Mouse (Mus musculus) kidney, embryonic 14.5 days (tissue): Measurements from ENCODE around the gene Swap70. TPM values are rescaled to one million over a fixed set of nuclear protein-coding genes. Genes with fewer than 3 reads are reported as not detected.

Experiments
- ATAC-seq: fragments of 200-750 bp; cut with Nextera tagmentation; 2 replicates; pipeline ENCODE4 v1.8.0; 2017; ENCODE audit warnings: moderate number of reproducible peaks, mild to moderate bottlenecking, moderate TSS enrichment, moderate library complexity; ENCODE audit not compliant: low FRiP score, low TSS enrichment
- H3K27ac ChIP-seq: fragments of 300-500 bp; sonication (generic); 2 replicates; pipeline ENCODE4 v1.5.1; 2014; ENCODE audit warnings: low read depth, mild to moderate bottlenecking, low read length, moderate library complexity, mixed read lengths
- H3K27me3 ChIP-seq: fragments of 300-500 bp; sonication (generic); 2 replicates; pipeline ENCODE4 v1.6.1; 2014; ENCODE audit warnings: mild to moderate bottlenecking, low read length; ENCODE audit not compliant: control insufficient read depth, insufficient read depth
- H3K36me3 ChIP-seq: fragments of 300-500 bp; sonication (generic); 2 replicates; pipeline ENCODE4 v1.6.1; 2014; ENCODE audit warnings: low read length, mixed read lengths; ENCODE audit not compliant: control insufficient read depth, insufficient read depth
- H3K4me1 ChIP-seq: fragments of 300-500 bp; sonication (generic); 2 replicates; pipeline ENCODE4 v1.6.1; 2014; ENCODE audit warnings: low read length, mixed read lengths; ENCODE audit not compliant: control insufficient read depth, insufficient read depth
- H3K4me2 ChIP-seq: fragments of 300-500 bp; sonication (generic); replicated peaks from 2 replicates; pipeline ENCODE4 v1.6.1; 2014; ENCODE audit warnings: low read depth, mild to moderate bottlenecking, low read length
- H3K4me3 ChIP-seq: fragments of 300-500 bp; sonication (generic); 2 replicates; pipeline ENCODE4 v1.5.1; 2014; ENCODE audit warnings: mild to moderate bottlenecking, low read length
- H3K9ac ChIP-seq: fragments of 300-500 bp; sonication (generic); 2 replicates; pipeline ENCODE4 v1.6.1; 2014; ENCODE audit warnings: low read depth, mild to moderate bottlenecking, low read length, moderate library complexity
- H3K9me3 ChIP-seq: fragments of 300-500 bp; sonication (generic); 2 replicates; pipeline ENCODE4 v1.6.1; 2016; ENCODE audit warnings: low read length; ENCODE audit not compliant: control insufficient read depth
- WGBS: fragments of 180-500 bp; shearing (Covaris S2); extraction: QIAGEN DNeasy Blood & Tissue Kit; methylation state at CpG from one replicate; pipeline ENCODE4 v1.1.7; 2014; 5-methylcytosine and 5-hydroxymethylcytosine counted together
- polyA plus RNA-seq: library from polyadenylated mRNA; unstranded; fragments of >200 nt; fragmentation: Nextera tagmentation; extraction: Ambion mirVana; gene quantifications from 2 replicates; pipeline ENCODE4 v1.2.1, GENCODE M21; 2014

Gene Swap70
- 15.7 and 30.3 TPM in 2 replicates for polyA plus RNA-seq

DNA sequence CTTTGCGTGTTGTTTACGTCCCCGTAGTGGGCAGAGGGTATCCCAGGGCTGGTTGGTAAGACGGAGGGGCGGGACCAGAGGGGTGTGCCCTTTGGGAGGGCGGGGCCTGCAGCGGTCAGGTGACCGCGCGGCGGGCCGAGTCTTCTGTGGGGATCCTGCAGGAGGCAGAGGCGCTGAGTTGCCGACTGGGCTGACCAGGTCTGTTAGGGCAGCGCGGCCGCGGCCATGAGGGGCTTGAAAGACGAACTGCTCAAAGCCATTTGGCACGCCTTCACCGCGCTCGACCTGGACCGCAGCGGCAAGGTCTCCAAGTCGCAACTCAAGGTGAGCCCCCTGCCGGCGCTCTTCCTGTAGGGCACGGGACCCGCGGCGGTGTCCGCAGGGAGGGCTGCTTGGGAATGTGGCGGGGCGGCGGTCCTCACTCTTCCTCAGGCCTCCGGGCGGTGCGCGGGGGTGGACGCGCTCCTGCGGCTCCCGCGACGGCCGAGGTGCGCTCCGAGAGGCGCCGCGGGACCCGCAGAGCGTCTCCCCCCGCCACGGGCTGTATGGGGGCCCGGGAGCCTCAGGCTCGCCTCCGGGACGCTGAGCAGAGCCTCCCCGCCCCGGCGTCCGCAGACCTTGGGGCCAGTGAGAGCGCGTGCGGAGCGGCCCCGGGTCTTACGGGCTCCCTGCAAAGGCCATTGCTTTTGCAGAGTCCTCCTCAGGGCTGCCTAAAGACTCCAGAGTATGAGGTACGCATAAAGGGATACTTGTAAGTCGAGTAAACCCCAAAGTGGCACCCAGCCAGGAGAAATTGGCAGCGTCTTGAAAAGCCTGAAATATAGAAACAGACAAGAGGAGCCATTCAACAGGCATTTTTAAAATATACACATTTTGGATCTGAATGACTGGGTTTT lies at the start of gene Swap70:
Gene Swap70 (plus strand): TSS at position 126 of the 896 bp plus-strand sequence.
- peak within 1 kb of the TSS; percentile 91 for H3K4me3 ChIP-seq
- H3K9me3 ChIP-seq, result no peaks in the 10 kb centered on the region
- H3K27me3 ChIP-seq, result no peaks in the 10 kb centered on the region
- H3K36me3 ChIP-seq, result peaks cover 10% of the 10 kb centered on the region; the same call in 1 of the 2 replicates
- ATAC-seq, result peak; percentile 98
- peak within 1 kb of the TSS; percentile 94 for H3K9ac ChIP-seq
- WGBS, result under 1% methylated on average over 73 of the region's 73 CpGs
- H3K27ac ChIP-seq, result peak within 1 kb of the TSS; percentile 95
- H3K4me2 ChIP-seq, result peak within 1 kb of the TSS; percentile 47
- 0 out of 2 replicates have a peak, but pooled peaks cover 8% of the 10 kb centered on the region for H3K4me1 ChIP-seq

DNA sequence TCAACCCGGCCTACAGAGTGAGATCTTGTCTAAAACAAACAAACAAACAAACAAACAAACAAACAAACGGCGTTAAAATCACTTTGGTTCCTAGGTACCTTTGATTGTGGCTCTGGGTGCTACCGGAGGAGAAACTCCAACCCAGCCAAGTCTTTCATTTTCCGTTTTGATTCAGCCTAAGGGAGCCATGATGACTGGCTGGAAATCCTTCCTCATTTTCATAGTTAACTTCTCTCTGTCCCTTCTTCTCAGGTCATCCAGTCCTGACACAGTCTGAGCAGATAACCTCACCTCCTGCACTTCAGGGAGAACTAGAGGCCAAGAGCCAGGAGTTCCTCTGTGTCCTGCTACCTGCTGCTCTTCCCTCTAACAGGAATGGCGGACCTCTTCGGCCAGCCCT lies 42.3 kb upstream of the Swap70 start:
- WGBS, result 94% methylated on average over 7 of the region's 7 CpGs
- ATAC-seq, result no peak
- H3K9ac ChIP-seq, result no peak overlapping the region
- no peaks in the 10 kb centered on the region for H3K4me1 ChIP-seq
- no peak overlapping the region for H3K4me3 ChIP-seq
- no peak overlapping the region for H3K4me2 ChIP-seq
- H3K27ac ChIP-seq, result no peak overlapping the region
- no peaks in the 10 kb centered on the region for H3K36me3 ChIP-seq
- no peaks in the 10 kb centered on the region for H3K9me3 ChIP-seq
- no peaks in the 10 kb centered on the region for H3K27me3 ChIP-seq

DNA sequence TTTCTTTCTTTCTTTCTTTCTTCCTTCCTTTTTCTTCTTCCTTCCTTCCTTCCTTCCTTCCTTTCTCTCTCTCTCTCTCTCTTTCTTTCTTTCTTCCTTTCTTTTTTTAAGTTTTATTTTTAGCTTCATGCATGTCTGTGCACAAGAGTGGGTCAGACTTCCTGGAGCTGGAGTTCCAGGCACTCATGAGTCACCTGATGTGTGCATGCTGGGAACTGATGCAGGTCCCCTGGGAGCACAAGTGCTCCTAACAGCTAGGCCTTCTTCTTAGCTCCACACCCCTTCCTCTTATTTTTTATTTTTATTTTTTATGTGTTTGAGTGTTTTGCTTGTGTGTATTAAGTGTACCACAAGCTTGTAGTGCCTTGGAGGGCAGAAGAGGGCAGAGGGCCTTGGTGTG lies 40.9 kb upstream of the Swap70 start:
- H3K9me3 ChIP-seq, result no peaks in the 10 kb centered on the region

DNA sequence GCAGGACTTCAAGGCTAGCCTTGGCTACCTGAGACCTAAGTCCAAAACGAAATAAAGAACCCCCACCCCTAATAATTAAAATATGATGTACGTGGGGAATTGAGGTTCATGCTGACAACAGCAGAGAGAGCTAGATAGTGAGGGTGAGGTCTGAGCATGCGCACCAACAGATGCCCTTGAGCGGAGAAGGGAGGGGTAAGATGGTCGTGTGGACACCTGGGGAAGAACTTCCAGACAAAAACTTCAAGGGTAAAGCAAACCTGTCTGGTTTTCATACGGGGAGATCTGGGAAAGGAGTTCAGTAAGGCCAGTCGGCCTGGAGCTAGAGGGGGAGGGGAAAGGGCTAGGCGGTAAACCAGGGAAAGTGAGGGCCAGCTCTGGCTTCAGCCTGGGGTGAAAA lies 40.1 kb upstream of the Swap70 start:
- no peak overlapping the region for H3K9ac ChIP-seq
- no peaks in the 10 kb centered on the region for H3K36me3 ChIP-seq
- no peak overlapping the region for H3K27ac ChIP-seq
- H3K9me3 ChIP-seq, result no peaks in the 10 kb centered on the region
- WGBS, result 64% methylated on average over 8 of the region's 8 CpGs
- no peak for ATAC-seq
- no peaks in the 10 kb centered on the region for H3K27me3 ChIP-seq
- H3K4me3 ChIP-seq, result no peak overlapping the region
- no peak overlapping the region for H3K4me2 ChIP-seq
- H3K4me1 ChIP-seq, result no peaks in the 10 kb centered on the region

More for the DNA sequence above, 40.9 kb upstream of the Swap70 start:
- H3K4me1 ChIP-seq, result no peaks in the 10 kb centered on the region
- H3K27ac ChIP-seq, result no peak overlapping the region
- no peak for ATAC-seq
- H3K36me3 ChIP-seq, result no peaks in the 10 kb centered on the region
- H3K27me3 ChIP-seq, result no peaks in the 10 kb centered on the region
- no peak overlapping the region for H3K9ac ChIP-seq
- H3K4me2 ChIP-seq, result no peak overlapping the region
- H3K4me3 ChIP-seq, result no peak overlapping the region

DNA sequence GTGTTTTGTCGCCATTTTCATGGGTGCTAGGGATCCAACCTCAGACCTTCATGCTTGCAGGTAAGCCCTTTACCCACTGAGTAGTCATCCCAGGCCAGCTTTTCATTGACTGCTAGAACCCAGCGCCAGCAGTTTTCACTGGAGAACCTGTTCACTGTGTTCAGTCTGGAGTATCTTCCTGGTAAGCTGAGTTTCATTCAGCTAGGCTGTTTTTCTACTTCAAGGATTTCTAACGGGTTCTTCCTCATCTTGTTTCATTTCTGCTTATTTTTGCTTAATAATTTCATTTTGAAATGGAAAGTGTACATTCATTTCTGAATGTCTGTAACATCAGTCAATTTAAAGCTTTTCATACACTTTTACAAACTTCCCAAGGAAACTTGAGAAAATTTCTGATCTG lies 36.9 kb upstream of the Swap70 start:
- WGBS, result 81% methylated on average over 3 of the region's 3 CpGs
- no peaks in the 10 kb centered on the region for H3K27me3 ChIP-seq
- H3K9me3 ChIP-seq, result no peaks in the 10 kb centered on the region
- H3K4me2 ChIP-seq, result no peak overlapping the region
- no peaks in the 10 kb centered on the region for H3K36me3 ChIP-seq
- no peaks in the 10 kb centered on the region for H3K4me1 ChIP-seq
- H3K4me3 ChIP-seq, result no peak overlapping the region
- H3K9ac ChIP-seq, result no peak overlapping the region
- H3K27ac ChIP-seq, result no peak overlapping the region
- no peak for ATAC-seq

DNA sequence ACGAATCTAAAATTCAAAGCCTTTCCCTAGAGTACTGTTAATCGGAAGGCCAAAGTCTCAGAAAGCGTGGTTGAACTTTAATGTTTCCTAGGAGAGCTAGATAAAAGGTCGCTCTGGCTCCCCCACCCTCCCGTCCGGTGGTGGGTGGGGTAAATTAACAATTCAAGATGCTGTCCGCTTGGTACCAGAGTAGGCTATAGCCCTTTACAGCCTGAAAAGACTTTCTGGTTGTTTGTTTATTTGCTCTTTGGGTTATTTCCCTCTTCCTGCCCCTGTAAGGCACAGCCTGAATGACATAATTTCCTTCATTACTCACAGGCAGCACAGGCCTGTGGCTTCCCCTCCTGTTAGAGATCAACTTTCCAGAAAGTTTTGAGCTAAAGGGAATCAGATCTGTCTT lies 31.6 kb upstream of the Swap70 start:
- H3K4me2 ChIP-seq, result no peak overlapping the region
- ATAC-seq, result peak; percentile 49; the same call in 1 of the 2 replicates
- 36% methylated on average over 7 of the region's 7 CpGs for WGBS
- H3K9ac ChIP-seq, result no peak overlapping the region
- H3K27ac ChIP-seq, result peak overlapping the region; percentile 67; the same call in 1 of the 2 replicates
- no peaks in the 10 kb centered on the region for H3K9me3 ChIP-seq
- H3K4me3 ChIP-seq, result no peak overlapping the region
- H3K4me1 ChIP-seq, result 0 out of 2 replicates have a peak, but pooled peaks cover 4% of the 10 kb centered on the region
- no peaks in the 10 kb centered on the region for H3K27me3 ChIP-seq
- H3K36me3 ChIP-seq, result no peaks in the 10 kb centered on the region

DNA sequence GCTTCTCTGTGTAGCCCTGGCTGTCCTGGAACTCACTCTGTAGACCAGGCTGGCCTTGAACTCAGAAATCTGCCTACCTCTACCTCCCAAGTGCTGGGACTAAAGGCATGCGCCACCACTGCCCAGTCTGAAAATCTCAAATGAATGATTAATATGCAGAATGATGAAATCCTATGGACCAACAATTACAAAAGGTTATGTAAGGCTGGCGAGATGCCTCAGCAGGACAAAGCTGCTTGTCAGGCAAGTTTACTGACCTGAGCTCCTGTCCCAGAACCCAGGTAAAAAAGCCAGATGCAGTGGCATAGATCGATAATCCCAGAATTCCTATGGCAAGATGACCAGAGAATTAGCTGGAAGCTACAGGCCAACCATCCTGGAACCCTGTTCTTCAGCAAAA lies 28.3 kb upstream of the Swap70 start:
- Histone ChIP-seq H3K9me3 (no peaks in the 10 kb centered on the region), H3K27ac (no peak overlapping the region), H3K4me2 (no peak overlapping the region), H3K4me1 (0 out of 2 replicates have a peak, but pooled peaks cover 4% of the 10 kb centered on the region), H3K36me3 (no peaks in the 10 kb centered on the region), H3K4me3 (no peak overlapping the region), H3K27me3 (no peaks in the 10 kb centered on the region), H3K9ac (no peak overlapping the region)
- 89% methylated on average over 3 of the region's 3 CpGs for WGBS
- ATAC-seq, result no peak

DNA sequence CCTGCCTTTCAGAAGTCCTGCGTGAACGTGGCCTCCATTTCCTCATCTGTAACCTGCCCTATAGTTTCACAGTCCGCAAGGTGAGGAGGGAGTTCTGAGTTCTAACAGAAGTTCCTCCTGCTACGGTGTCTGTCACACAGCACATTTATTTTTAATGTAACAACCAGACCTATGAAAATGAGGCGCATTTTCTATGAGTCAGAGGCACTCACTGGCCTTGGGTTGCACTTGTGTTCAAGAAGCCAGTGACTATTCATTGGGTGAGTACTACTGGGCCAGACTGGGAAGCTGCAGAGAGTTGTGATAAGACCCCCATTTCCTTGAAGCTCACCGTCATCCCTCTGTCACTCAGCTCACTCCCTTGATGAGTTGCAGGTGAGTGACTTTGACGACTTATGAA lies 24.3 kb upstream of the Swap70 start:
- Histone ChIP-seq H3K4me2 (no peak overlapping the region), H3K27ac (no peak overlapping the region), H3K4me1 (no peaks in the 10 kb centered on the region), H3K9ac (no peak overlapping the region), H3K9me3 (no peaks in the 10 kb centered on the region), H3K36me3 (no peaks in the 10 kb centered on the region), H3K4me3 (no peak overlapping the region), H3K27me3 (no peaks in the 10 kb centered on the region)
- ATAC-seq, result no peak
- 82% methylated on average over 7 of the region's 7 CpGs for WGBS

DNA sequence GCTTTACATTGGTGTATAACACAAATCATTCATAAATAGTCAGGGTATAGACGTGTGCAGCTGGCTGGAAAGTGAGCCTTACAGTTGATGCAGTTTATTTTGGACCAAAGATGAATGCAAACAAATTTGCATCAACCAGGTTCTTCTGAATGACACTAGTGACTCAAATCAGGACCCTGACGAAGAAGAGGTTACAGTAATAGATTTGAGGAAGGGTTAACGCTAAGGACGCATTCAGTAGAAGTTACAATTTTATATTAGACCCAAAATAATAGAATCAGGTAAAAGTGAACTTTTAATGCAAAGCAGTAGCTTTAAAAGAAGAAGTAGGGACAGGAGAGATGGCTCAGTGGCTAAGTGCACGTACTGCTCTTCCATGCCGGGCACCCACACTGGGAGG lies 19.6 kb upstream of the Swap70 start:
- no peak for ATAC-seq
- H3K9ac ChIP-seq, result no peak overlapping the region
- H3K27me3 ChIP-seq, result no peaks in the 10 kb centered on the region
- no peak overlapping the region for H3K4me3 ChIP-seq
- no peaks in the 10 kb centered on the region for H3K4me1 ChIP-seq
- peaks cover 7% of the 10 kb centered on the region; the same call in 1 of the 2 replicates for H3K9me3 ChIP-seq
- 93% methylated on average over 6 of the region's 6 CpGs for WGBS
- H3K27ac ChIP-seq, result no peak overlapping the region
- H3K4me2 ChIP-seq, result no peak overlapping the region
- no peaks in the 10 kb centered on the region for H3K36me3 ChIP-seq
